Mouse (Mus musculus) forebrain, embryonic 15.5 days (tissue): Measurements from ENCODE around the gene Mettl27. TPM values are rescaled to one million over a fixed set of nuclear protein-coding genes. Genes with fewer than 3 reads are reported as not detected.
A peak's percentile ranks its signal among the peaks of the same experiment; 100 is the strongest.
"Not testable (repeated sequence)": the region's sequence is repeated elsewhere in the genome, so short reads cannot be mapped to it uniquely, and the experiment has no call there.

Source experiments
- ATAC-seq: fragments of 200-750 bp; cut with Nextera tagmentation; replicated peaks from 2 replicates; pipeline ENCODE4 v1.8.0; 2017; ENCODE audit warnings: mild to moderate bottlenecking, moderate TSS enrichment, moderate library complexity
- H3K27ac ChIP-seq: fragments of 300-500 bp; sonication (generic); replicated peaks from 2 replicates; pipeline ENCODE4 v1.5.1; 2015; ENCODE audit warnings: mild to moderate bottlenecking, inconsistent platforms
- H3K27me3 ChIP-seq: fragments of 300-500 bp; sonication (generic); 2 replicates; pipeline ENCODE4 v1.6.1; 2015; ENCODE audit warnings: inconsistent platforms
- H3K36me3 ChIP-seq: fragments of 300-500 bp; sonication (generic); 2 replicates; pipeline ENCODE4 v1.6.1; 2015; ENCODE audit warnings: mild to moderate bottlenecking, inconsistent platforms
- H3K4me1 ChIP-seq: fragments of 300-500 bp; sonication (generic); 2 replicates; pipeline ENCODE4 v1.6.1; 2015; ENCODE audit warnings: inconsistent platforms
- H3K4me2 ChIP-seq: fragments of 300-500 bp; sonication (generic); replicated peaks from 2 replicates; pipeline ENCODE4 v1.6.1; 2015; ENCODE audit warnings: mild to moderate bottlenecking, inconsistent platforms
- H3K4me3 ChIP-seq: fragments of 300-500 bp; sonication (generic); 2 replicates; pipeline ENCODE4 v1.5.1; 2015; ENCODE audit warnings: mild to moderate bottlenecking, inconsistent platforms
- H3K9ac ChIP-seq: fragments of 300-500 bp; sonication (generic); replicated peaks from 2 replicates; pipeline ENCODE4 v1.6.1; 2015; ENCODE audit warnings: mild to moderate bottlenecking, inconsistent platforms
- H3K9me3 ChIP-seq: fragments of 300-500 bp; sonication (generic); 2 replicates; pipeline ENCODE4 v1.6.1; 2016; ENCODE audit warnings: inconsistent platforms
- WGBS: fragments of 180-500 bp; shearing (Covaris S2); methylation state at CpG from one replicate; pipeline ENCODE4 v1.1.7; 2015; ENCODE audit warnings: mixed read lengths; 5-methylcytosine and 5-hydroxymethylcytosine counted together
- polyA plus RNA-seq: library from polyadenylated mRNA; unstranded; fragments of >200 nt; fragmentation: Nextera tagmentation; extraction: Ambion mirVana; gene quantifications from 2 replicates; pipeline ENCODE4 v1.2.1, GENCODE M21; 2015

Gene Mettl27
- polyA plus RNA-seq, 1 experiment from 2014 or later, result 8.8 TPM

- H3K4me1 ChIP-seq, result no peaks in the 10 kb centered on the region
- H3K27me3 ChIP-seq, result no peaks in the 10 kb centered on the region
- H3K9ac ChIP-seq, result no peak overlapping the region
- ATAC-seq, result no peak
- H3K9me3 ChIP-seq, result no peaks in the 10 kb centered on the region
- H3K4me2 ChIP-seq, result no peak overlapping the region
- WGBS, result 81% methylated on average over 4 of the region's 4 CpGs
- no peak overlapping the region for H3K27ac ChIP-seq
- no peaks in the 10 kb centered on the region for H3K36me3 ChIP-seq
- no peak overlapping the region for H3K4me3 ChIP-seq
Observed at GRCm38 (mm10) chr5:134926726-134927125, 5.4 kb upstream of the Mettl27 start.

GRCm38 (mm10) chr5:134929988-134930387 is 2.2 kb upstream of the Mettl27 start:
- no peaks in the 10 kb centered on the region for H3K9me3 ChIP-seq
- no peak overlapping the region for H3K4me3 ChIP-seq
- H3K4me1 ChIP-seq, result peaks cover 4% of the 10 kb centered on the region
- 91% methylated on average over 2 of the region's 2 CpGs for WGBS
- no peak overlapping the region for H3K27ac ChIP-seq
- no peaks in the 10 kb centered on the region for H3K27me3 ChIP-seq
- no peaks in the 10 kb centered on the region for H3K36me3 ChIP-seq
- H3K4me2 ChIP-seq, result no peak overlapping the region
- ATAC-seq, result no peak
- H3K9ac ChIP-seq, result no peak overlapping the region

GRCm38 (mm10) chr5:134932903-134933276 is 722 bp downstream of the Mettl27 start:
- Histone ChIP-seq H3K4me3 (peak overlapping the region; percentile 79), H3K4me1 (peaks cover 4% of the 10 kb centered on the region), H3K4me2 (peak overlapping the region; percentile 98), H3K36me3 (no peaks in the 10 kb centered on the region), H3K9ac (peak overlapping the region; percentile 77), H3K9me3 (no peaks in the 10 kb centered on the region), H3K27me3 (no peaks in the 10 kb centered on the region), H3K27ac (no peak overlapping the region)
- ATAC-seq, result 0 out of 2 replicates have a peak, but pooled peaks have one; percentile 5
- 52% methylated on average over 9 of the region's 9 CpGs for WGBS

GRCm38 (mm10) chr5:134933281-134933680 is 1.1 kb downstream of the Mettl27 start:
- WGBS, result 91% methylated on average over 8 of the region's 8 CpGs
- no peaks in the 10 kb centered on the region for H3K9me3 ChIP-seq
- no peak overlapping the region for H3K4me2 ChIP-seq
- no peaks in the 10 kb centered on the region for H3K27me3 ChIP-seq
- peaks cover 4% of the 10 kb centered on the region for H3K4me1 ChIP-seq
- no peaks in the 10 kb centered on the region for H3K36me3 ChIP-seq
- ATAC-seq, result 0 out of 2 replicates have a peak, but pooled peaks have one; percentile 7
- no peak overlapping the region for H3K9ac ChIP-seq
- H3K27ac ChIP-seq, result no peak overlapping the region
- H3K4me3 ChIP-seq, result no peak overlapping the region

- 97% methylated on average over 5 of the region's 5 CpGs for WGBS
- H3K27ac ChIP-seq, ATAC-seq, H3K4me3 ChIP-seq, H3K4me1 ChIP-seq, H3K9ac ChIP-seq, H3K36me3 ChIP-seq, H3K9me3 ChIP-seq, H3K4me2 ChIP-seq, H3K27me3 ChIP-seq: not testable (repeated sequence)
Observed at GRCm38 (mm10) chr5:134933686-134934085, 1.5 kb downstream of the Mettl27 start.

GRCm38 (mm10) chr5:134934666-134935065 is 2.5 kb downstream of the Mettl27 start:
- H3K4me1 ChIP-seq, result peaks cover 4% of the 10 kb centered on the region
- no peaks in the 10 kb centered on the region for H3K36me3 ChIP-seq
- H3K9ac ChIP-seq, result no peak overlapping the region
- no peak overlapping the region for H3K4me2 ChIP-seq
- ATAC-seq, result no peak
- no peak overlapping the region for H3K27ac ChIP-seq
- WGBS, result 93% methylated on average over 3 of the region's 3 CpGs
- H3K27me3 ChIP-seq, result no peaks in the 10 kb centered on the region
- H3K9me3 ChIP-seq, result no peaks in the 10 kb centered on the region
- H3K4me3 ChIP-seq, result no peak overlapping the region

- H3K9ac ChIP-seq, result no peak overlapping the region
- no peak overlapping the region for H3K4me3 ChIP-seq
- H3K27me3 ChIP-seq, result no peaks in the 10 kb centered on the region
- no peaks in the 10 kb centered on the region for H3K36me3 ChIP-seq
- H3K27ac ChIP-seq, result no peak overlapping the region
- H3K9me3 ChIP-seq, result no peaks in the 10 kb centered on the region
- peaks cover 4% of the 10 kb centered on the region for H3K4me1 ChIP-seq
- no peak overlapping the region for H3K4me2 ChIP-seq
- no peak for ATAC-seq
- WGBS, result 89% methylated on average over 6 of the region's 6 CpGs
Observed at GRCm38 (mm10) chr5:134936051-134936450, 3.9 kb downstream of the Mettl27 start.

GRCm38 (mm10) chr5:134936626-134937185 is 4.5 kb downstream of the Mettl27 start:
- 85% methylated on average over 6 of the region's 6 CpGs for WGBS
- H3K27ac ChIP-seq, result no peak overlapping the region
- H3K36me3 ChIP-seq, result no peaks in the 10 kb centered on the region
- no peak for ATAC-seq
- H3K4me2 ChIP-seq, result no peak overlapping the region
- H3K9ac ChIP-seq, result no peak overlapping the region
- H3K4me3 ChIP-seq, result no peak overlapping the region
- H3K27me3 ChIP-seq, result no peaks in the 10 kb centered on the region
- peaks cover 4% of the 10 kb centered on the region for H3K4me1 ChIP-seq
- H3K9me3 ChIP-seq, result no peaks in the 10 kb centered on the region

- Histone ChIP-seq H3K4me2 (no peak overlapping the region), H3K27me3 (peaks cover 4% of the 10 kb centered on the region; the same call in 1 of the 2 replicates), H3K9ac (no peak overlapping the region), H3K36me3 (no peaks in the 10 kb centered on the region), H3K9me3 (no peaks in the 10 kb centered on the region), H3K4me1 (no peaks in the 10 kb centered on the region), H3K4me3 (no peak overlapping the region), H3K27ac (no peak overlapping the region)
- WGBS, result 80% methylated on average over 3 of the region's 3 CpGs
- no peak for ATAC-seq
Observed at GRCm38 (mm10) chr5:134939069-134939468, 6.9 kb downstream of the Mettl27 start.

GRCm38 (mm10) chr5:134939554-134939953 is 7.4 kb downstream of the Mettl27 start:
- not testable (repeated sequence) for H3K4me1 ChIP-seq, ATAC-seq, H3K27ac ChIP-seq, H3K4me3 ChIP-seq, H3K27me3 ChIP-seq, H3K9me3 ChIP-seq, H3K36me3 ChIP-seq, H3K4me2 ChIP-seq, H3K9ac ChIP-seq
- 89% methylated on average over 3 of the region's 7 CpGs for WGBS

GRCm38 (mm10) chr5:134941472-134942209 is 9.5 kb downstream of the Mettl27 start:
- H3K9me3 ChIP-seq, result no peaks in the 10 kb centered on the region
- no peak overlapping the region for H3K9ac ChIP-seq

GRCm38 (mm10) chr5:134942740-134943139 is 10.6 kb downstream of the Mettl27 start:
- Histone ChIP-seq H3K4me3 (no peak overlapping the region), H3K27me3 (peaks cover 34% of the 10 kb centered on the region)
- 60% methylated on average over 2 of the region's 2 CpGs for WGBS

More at GRCm38 (mm10) chr5:134941472-134942209, 9.5 kb downstream of the Mettl27 start:
- H3K27ac ChIP-seq, result no peak overlapping the region
- no peak overlapping the region for H3K4me3 ChIP-seq
- peaks cover 23% of the 10 kb centered on the region for H3K27me3 ChIP-seq
- H3K36me3 ChIP-seq, result no peaks in the 10 kb centered on the region
- H3K4me2 ChIP-seq, result no peak overlapping the region
- ATAC-seq, result no peak
- WGBS, result 88% methylated on average over 14 of the region's 14 CpGs
- H3K4me1 ChIP-seq, result 0 out of 2 replicates have a peak, but pooled peaks cover 4% of the 10 kb centered on the region

More at GRCm38 (mm10) chr5:134942740-134943139, 10.6 kb downstream of the Mettl27 start:
- ATAC-seq, result no peak
- Histone ChIP-seq H3K9ac (no peak overlapping the region), H3K27ac (no peak overlapping the region), H3K9me3 (no peaks in the 10 kb centered on the region), H3K4me2 (no peak overlapping the region), H3K36me3 (no peaks in the 10 kb centered on the region), H3K4me1 (0 out of 2 replicates have a peak, but pooled peaks cover 4% of the 10 kb centered on the region)
